In genomic region chr11:119207986-119208385, GRCm38 (mm10) we compare ENCODE assay signal across 16 mouse cellular contexts.
"Had no signal": no experiment of that assay in that cellular context is flagged by ENCODE, and none has a peak within 500 bp of the region (broad histone marks: within the 10 kb centered on the region; RNA-seq: fewer than 3 reads in every experiment).

No protein-coding gene starts in this region.

- H3K9me3 ChIP-seq: limb, embryonic 12.5 days; liver, embryonic 13.5 days; lung, embryonic 15.5 days; neural tube, embryonic 12.5 days had no signal

- H3K4me3 ChIP-seq: limb, embryonic 12.5 days; liver, embryonic 13.5 days; lung, embryonic 15.5 days; megakaryocyte, embryonic 14.5 days; neural tube, embryonic 12.5 days had no signal

- H3K4me1 ChIP-seq: megakaryocyte, embryonic 14.5 days had no signal

- H3K9ac ChIP-seq: limb, embryonic 12.5 days; liver, embryonic 13.5 days; liver, postnatal 0 days; lung, embryonic 15.5 days; neural tube, embryonic 12.5 days had no signal

- H3K4me2 ChIP-seq: limb, embryonic 12.5 days; liver, embryonic 13.5 days; lung, embryonic 15.5 days; midbrain, embryonic 11.5 days; neural tube, embryonic 12.5 days had no signal

- H3K27me3 ChIP-seq: limb, embryonic 12.5 days; liver, embryonic 13.5 days; lung, embryonic 15.5 days; neural tube, embryonic 12.5 days had no signal

- ATAC-seq: liver, postnatal 0 days; midbrain, embryonic 16.5 days had no signal

- H3K27ac ChIP-seq: limb, embryonic 12.5 days; liver, embryonic 13.5 days; lung, embryonic 15.5 days; macrophage; neural tube, embryonic 12.5 days had no signal

- DNase-seq: kidney, adult 18-20 months; kidney, postnatal 10 days; liver; liver, embryonic 13.5 days; liver, postnatal 0 days; lung, postnatal 14 days; right cerebral cortex, adult 18-20 months; right cerebral cortex, postnatal 25 days; thymus, postnatal 36 days had no signal
